Mouse (Mus musculus) C2C12 (cell line): ENCODE results near the gene Nfya. TPM values are rescaled to one million over a fixed set of nuclear protein-coding genes. Genes with fewer than 3 reads are reported as not detected.
A peak's percentile ranks its signal among the peaks of the same experiment; 100 is the strongest.

Experiments used
- H3K27me3 ChIP-seq: one replicate; pipeline ENCODE4 v1.6.1; 2011; ENCODE audit not compliant: control insufficient read depth, insufficient read depth, insufficient read length
- H3K36me3 ChIP-seq: one replicate; pipeline ENCODE4 v1.6.1; 2011; ENCODE audit not compliant: control insufficient read depth, insufficient read depth
- H3K4me3 ChIP-seq: one replicate; pipeline ENCODE4 v1.5.1; 2011; ENCODE audit warnings: mild to moderate bottlenecking, control low read depth; ENCODE audit not compliant: poor library complexity, insufficient read depth, severe bottlenecking
- H3K79me2 ChIP-seq: one replicate; pipeline ENCODE4 v1.6.1; 2011; ENCODE audit not compliant: control insufficient read depth, insufficient read depth
- H3K79me3 ChIP-seq: one replicate; pipeline ENCODE4 v1.6.1; 2011; ENCODE audit warnings: low read depth, control low read depth
- H3ac ChIP-seq: one replicate; pipeline ENCODE3; 2011; ENCODE audit warnings: low read depth; ENCODE audit not compliant: control insufficient read depth, insufficient read length
- CEBPB ChIP-seq: IDR thresholded peaks from one replicate; pipeline ENCODE4 v1.6.1; 2011; ENCODE audit warnings: low read depth, mild to moderate bottlenecking, control low read depth, moderate library complexity
- CTCF ChIP-seq: IDR thresholded peaks from one replicate; pipeline ENCODE4 v1.5.1; 2011; ENCODE audit not compliant: control insufficient read depth, insufficient read depth, insufficient read length
- FOSL1 ChIP-seq: IDR thresholded peaks from one replicate; pipeline ENCODE4 v1.8.0; 2011; ENCODE audit warnings: mild to moderate bottlenecking, low read length; ENCODE audit not compliant: poor library complexity, insufficient read depth, severe bottlenecking
- MAX ChIP-seq: IDR thresholded peaks from one replicate; pipeline ENCODE4 v1.6.1; 2011; ENCODE audit warnings: mild to moderate bottlenecking, control low read depth
- MYOD1 ChIP-seq: IDR thresholded peaks from one replicate; pipeline ENCODE4 v1.6.1; 2011; ENCODE audit warnings: low read depth; ENCODE audit not compliant: control insufficient read depth, insufficient read length
- MYOG ChIP-seq: IDR thresholded peaks from one replicate; pipeline ENCODE4 v1.6.1; 2011; ENCODE audit not compliant: control insufficient read depth, insufficient read length; ENCODE audit errors: extremely low read depth
- USF1 ChIP-seq: IDR thresholded peaks from one replicate; pipeline ENCODE4 v1.6.1; 2011; ENCODE audit warnings: low read depth, mild to moderate bottlenecking, control low read depth, moderate library complexity
- polyA plus RNA-seq: library from polyadenylated mRNA; unstranded; fragments of >200 nt; fragmentation: generic; extraction: Trizol; gene quantifications from one replicate; pipeline ENCODE4 v1.2.1, GENCODE M21; 2012; ENCODE audit warnings: missing spikeins

Gene Nfya
- polyA plus RNA-seq, 1 experiment = 24.0 TPM

- H3K27me3 ChIP-seq = no peaks in the 10 kb centered on the region
- peak overlapping the region; percentile 97 for H3ac ChIP-seq
- H3K79me2 ChIP-seq = peaks cover 78% of the 10 kb centered on the region
- H3K79me3 ChIP-seq = peaks cover 62% of the 10 kb centered on the region
- H3K36me3 ChIP-seq = peaks cover 26% of the 10 kb centered on the region
- peak overlapping the region; percentile 83 for H3K4me3 ChIP-seq
- TF ChIP-seq MYOD1 = no peak
Observed at GRCm38 (mm10) chr17:48408526-48409291, 997 bp downstream of the Nfya start.

GRCm38 (mm10) chr17:48407910-48408525 is 1.7 kb downstream of the Nfya start:
- no peaks in the 10 kb centered on the region for H3K27me3 ChIP-seq
- peak overlapping the region; percentile 97 for H3ac ChIP-seq
- H3K79me2 ChIP-seq = peaks cover 81% of the 10 kb centered on the region
- TF ChIP-seq MYOD1 (no peak), MYOG (no peak), CEBPB (no peak), CTCF (no peak), FOSL1 (no peak), MAX (no peak), USF1 (no peak)
- H3K79me3 ChIP-seq = peaks cover 64% of the 10 kb centered on the region
- peak overlapping the region; percentile 83 for H3K4me3 ChIP-seq
- H3K36me3 ChIP-seq = peaks cover 27% of the 10 kb centered on the region

DNA sequence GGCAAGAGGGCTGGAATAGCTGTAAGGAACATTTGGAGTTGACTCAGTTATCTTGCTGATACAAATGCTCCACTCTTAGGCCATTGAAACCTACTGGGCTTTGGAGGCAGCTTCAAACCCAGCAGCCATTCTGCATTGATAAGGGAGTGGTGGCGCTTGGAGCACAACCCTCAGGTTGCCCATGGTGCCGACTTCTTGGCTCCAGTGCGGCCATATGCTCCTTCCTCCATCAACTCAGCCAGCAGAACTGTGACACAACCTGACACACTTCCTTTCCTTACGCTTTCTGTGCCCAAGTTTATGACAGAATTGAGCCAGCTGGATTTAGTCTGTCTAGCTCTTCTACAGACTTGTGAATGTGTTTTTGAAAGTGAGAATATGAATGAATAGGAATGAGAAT is 2.6 kb downstream of the Nfya start:
- peaks cover 70% of the 10 kb centered on the region for H3K79me3 ChIP-seq
- H3K36me3 ChIP-seq = peaks cover 28% of the 10 kb centered on the region
- no peaks in the 10 kb centered on the region for H3K27me3 ChIP-seq
- H3K4me3 ChIP-seq = no peak overlapping the region
- TF ChIP-seq MYOG (no peak), CEBPB (no peak), USF1 (no peak), MAX (no peak), CTCF (no peak), FOSL1 (no peak), MYOD1 (no peak)
- no peak overlapping the region for H3ac ChIP-seq
- peaks cover 85% of the 10 kb centered on the region for H3K79me2 ChIP-seq

- H3K79me3 ChIP-seq = peaks cover 78% of the 10 kb centered on the region
- H3K27me3 ChIP-seq = no peaks in the 10 kb centered on the region
- H3K79me2 ChIP-seq = peaks cover 93% of the 10 kb centered on the region
- H3ac ChIP-seq = no peak overlapping the region
- H3K4me3 ChIP-seq = no peak overlapping the region
- peaks cover 32% of the 10 kb centered on the region for H3K36me3 ChIP-seq
- TF ChIP-seq USF1 (no peak), FOSL1 (no peak), MYOG (no peak), CTCF (no peak), MYOD1 (no peak), MAX (no peak), CEBPB (no peak)
Observed at GRCm38 (mm10) chr17:48404706-48405105, 5.0 kb downstream of the Nfya start.

- TF ChIP-seq FOSL1 (no peak), USF1 (no peak), MAX (no peak), CEBPB (no peak), CTCF (no peak), MYOG (no peak), MYOD1 (no peak)
- Histone ChIP-seq H3K79me2 (peaks cover 96% of the 10 kb centered on the region), H3K36me3 (peaks cover 39% of the 10 kb centered on the region), H3ac (no peak overlapping the region), H3K27me3 (no peaks in the 10 kb centered on the region), H3K79me3 (peaks cover 77% of the 10 kb centered on the region), H3K4me3 (no peak overlapping the region)
Observed at GRCm38 (mm10) chr17:48403848-48404247, 5.9 kb downstream of the Nfya start.
